Mouse (Mus musculus): ENCODE measurements around the gene Elmo1. TPM values are rescaled to one million over a fixed set of nuclear protein-coding genes. Genes with fewer than 3 reads are reported as not detected.

Gene Elmo1
- polyA plus RNA-seq (2015; fragmentation: Nextera tagmentation; extraction: Ambion mirVana): 37.3 and 38.3 TPM in 2 replicates

DNA sequence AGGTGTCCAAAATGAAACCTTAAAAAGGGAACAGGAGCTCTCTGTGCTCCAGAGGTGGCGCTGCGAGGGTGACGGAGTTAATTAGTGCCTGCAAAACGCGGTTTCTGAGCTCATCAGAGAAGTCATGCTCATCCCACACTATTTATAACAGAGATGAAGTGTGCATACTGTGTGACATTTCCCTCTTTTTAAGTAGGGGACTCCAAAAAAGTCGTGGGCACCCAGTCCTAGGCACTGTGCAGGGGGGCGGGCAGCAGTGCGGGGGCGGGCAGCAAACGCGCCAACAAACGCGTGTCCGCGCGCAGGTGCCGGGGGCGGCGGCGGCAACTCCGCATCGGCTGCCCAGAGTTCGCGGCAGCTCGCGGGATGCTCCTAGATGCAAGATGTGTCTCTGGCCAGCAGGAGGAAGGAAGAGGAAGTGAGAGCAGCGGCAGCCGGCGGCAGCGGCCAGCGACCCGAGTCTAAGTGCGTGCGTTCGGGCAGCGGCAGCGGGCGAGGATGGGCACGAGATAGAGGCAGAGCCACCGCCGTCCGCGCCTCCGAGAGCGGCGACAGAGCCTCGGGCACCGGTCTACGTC lies at the start of gene Elmo1:
TSS of gene Elmo1 (plus strand) at position 464 of the 578 bp plus-strand sequence.
- no peaks in the 10 kb centered on the region for H3K9me3 ChIP-seq
- peaks cover 11% of the 10 kb centered on the region for H3K27me3 ChIP-seq (replicated peaks)
- H3K4me2 ChIP-seq: peak within 1 kb of the TSS; percentile 97
- WGBS: 0% methylated on average over 49 of the region's 49 CpGs
- peak within 1 kb of the TSS; percentile 74 for H3K27ac ChIP-seq
- peaks cover 13% of the 10 kb centered on the region for H3K4me1 ChIP-seq
- no peaks in the 10 kb centered on the region for H3K36me3 ChIP-seq (replicated peaks)
- ATAC-seq (replicated peaks): peak; percentile 85
- H3K9ac ChIP-seq: peak within 1 kb of the TSS; percentile 61
- H3K4me3 ChIP-seq: peak within 1 kb of the TSS; percentile 73

- peaks cover 3% of the 10 kb centered on the region; the same call in 1 of the 2 replicates for H3K4me1 ChIP-seq
- no peaks in the 10 kb centered on the region for H3K36me3 ChIP-seq (replicated peaks)
- H3K4me3 ChIP-seq: no peak overlapping the region
- ATAC-seq (replicated peaks): peak; percentile 58; the same call in 1 of the 2 replicates
- H3K27me3 ChIP-seq (replicated peaks): no peaks in the 10 kb centered on the region
- no peak overlapping the region for H3K4me2 ChIP-seq
- H3K9ac ChIP-seq: no peak overlapping the region
- H3K27ac ChIP-seq: no peak overlapping the region
- no peaks in the 10 kb centered on the region for H3K9me3 ChIP-seq
- WGBS: 7% methylated on average over 2 of the region's 2 CpGs
Measured at GRCm38 (mm10) chr13:20041169-20041830, 49.1 kb upstream of the Elmo1 start.

DNA sequence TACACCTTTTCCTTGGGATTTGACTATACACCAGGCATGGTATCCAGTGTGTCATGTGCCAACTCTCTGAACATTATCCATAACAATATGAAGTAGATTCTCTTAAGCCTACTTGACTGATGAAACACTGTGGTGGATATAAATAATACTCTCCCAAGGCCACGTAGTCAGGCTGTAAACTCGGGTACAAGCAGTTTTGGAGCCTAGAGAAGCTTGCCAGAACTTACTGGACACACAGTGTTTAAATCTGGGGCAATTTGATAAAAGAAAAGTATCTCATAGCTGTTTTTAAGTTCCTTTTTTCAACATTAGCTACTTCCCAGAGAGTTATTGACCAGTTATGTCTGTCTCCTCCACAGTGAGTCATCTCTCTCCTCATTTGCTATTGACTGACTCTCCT lies 47.5 kb upstream of the Elmo1 start:
- no peak overlapping the region for H3K27ac ChIP-seq
- H3K9ac ChIP-seq: no peak overlapping the region
- no peak overlapping the region for H3K4me3 ChIP-seq
- no peak for ATAC-seq (replicated peaks)
- 93% methylated on average over 2 of the region's 2 CpGs for WGBS
- peaks cover 3% of the 10 kb centered on the region; the same call in 1 of the 2 replicates for H3K4me1 ChIP-seq
- no peak overlapping the region for H3K4me2 ChIP-seq
- H3K27me3 ChIP-seq (replicated peaks): no peaks in the 10 kb centered on the region
- no peaks in the 10 kb centered on the region for H3K9me3 ChIP-seq
- no peaks in the 10 kb centered on the region for H3K36me3 ChIP-seq (replicated peaks)

GRCm38 (mm10) chr13:20045350-20045749 lies 45.0 kb upstream of the Elmo1 start:
- Histone ChIP-seq H3K4me3 (no peak overlapping the region), H3K9me3 (no peaks in the 10 kb centered on the region), H3K4me1 (peaks cover 9% of the 10 kb centered on the region; the same call in 1 of the 2 replicates), H3K4me2 (no peak overlapping the region), H3K27me3 (replicated peaks) (no peaks in the 10 kb centered on the region), H3K27ac (no peak overlapping the region), H3K9ac (no peak overlapping the region), H3K36me3 (replicated peaks) (no peaks in the 10 kb centered on the region)
- no peak for ATAC-seq (replicated peaks)
- 94% methylated on average over 2 of the region's 2 CpGs for WGBS

DNA sequence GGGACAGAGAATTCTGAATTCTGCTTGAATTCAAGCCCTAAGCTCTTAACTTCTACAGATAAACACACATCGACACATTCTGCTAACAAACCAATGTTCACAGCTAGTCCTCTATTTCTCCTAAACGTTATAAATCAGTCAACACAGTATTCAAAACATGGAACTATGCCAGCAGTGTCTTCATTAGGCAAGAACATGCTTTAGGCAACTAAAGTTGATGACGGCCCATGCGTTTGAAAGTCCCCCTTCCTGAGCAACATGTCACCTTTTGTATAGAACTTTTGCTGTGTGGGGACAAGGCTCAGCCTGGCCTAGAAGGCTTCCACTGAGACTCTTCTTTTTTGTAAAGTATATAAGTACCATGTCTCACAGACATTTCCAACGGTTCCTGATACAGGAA lies 44.6 kb upstream of the Elmo1 start:
- peaks cover 9% of the 10 kb centered on the region; the same call in 1 of the 2 replicates for H3K4me1 ChIP-seq
- H3K9ac ChIP-seq: no peak overlapping the region
- H3K4me2 ChIP-seq: no peak overlapping the region
- no peak for ATAC-seq (replicated peaks)
- no peak overlapping the region for H3K27ac ChIP-seq
- no peaks in the 10 kb centered on the region for H3K9me3 ChIP-seq
- 76% methylated on average over 5 of the region's 5 CpGs for WGBS
- no peaks in the 10 kb centered on the region for H3K27me3 ChIP-seq (replicated peaks)
- H3K4me3 ChIP-seq: no peak overlapping the region
- no peaks in the 10 kb centered on the region for H3K36me3 ChIP-seq (replicated peaks)

- no peak overlapping the region for H3K9ac ChIP-seq
- H3K36me3 ChIP-seq (replicated peaks): no peaks in the 10 kb centered on the region
- peaks cover 6% of the 10 kb centered on the region; the same call in 1 of the 2 replicates for H3K4me1 ChIP-seq
- H3K27ac ChIP-seq: no peak overlapping the region
- ATAC-seq (replicated peaks): no peak
- 93% methylated on average over 4 of the region's 4 CpGs for WGBS
- no peak overlapping the region for H3K4me2 ChIP-seq
- H3K9me3 ChIP-seq: no peaks in the 10 kb centered on the region
- no peaks in the 10 kb centered on the region for H3K27me3 ChIP-seq (replicated peaks)
- H3K4me3 ChIP-seq: no peak overlapping the region
Measured at GRCm38 (mm10) chr13:20046406-20046805, 44.0 kb upstream of the Elmo1 start.

DNA sequence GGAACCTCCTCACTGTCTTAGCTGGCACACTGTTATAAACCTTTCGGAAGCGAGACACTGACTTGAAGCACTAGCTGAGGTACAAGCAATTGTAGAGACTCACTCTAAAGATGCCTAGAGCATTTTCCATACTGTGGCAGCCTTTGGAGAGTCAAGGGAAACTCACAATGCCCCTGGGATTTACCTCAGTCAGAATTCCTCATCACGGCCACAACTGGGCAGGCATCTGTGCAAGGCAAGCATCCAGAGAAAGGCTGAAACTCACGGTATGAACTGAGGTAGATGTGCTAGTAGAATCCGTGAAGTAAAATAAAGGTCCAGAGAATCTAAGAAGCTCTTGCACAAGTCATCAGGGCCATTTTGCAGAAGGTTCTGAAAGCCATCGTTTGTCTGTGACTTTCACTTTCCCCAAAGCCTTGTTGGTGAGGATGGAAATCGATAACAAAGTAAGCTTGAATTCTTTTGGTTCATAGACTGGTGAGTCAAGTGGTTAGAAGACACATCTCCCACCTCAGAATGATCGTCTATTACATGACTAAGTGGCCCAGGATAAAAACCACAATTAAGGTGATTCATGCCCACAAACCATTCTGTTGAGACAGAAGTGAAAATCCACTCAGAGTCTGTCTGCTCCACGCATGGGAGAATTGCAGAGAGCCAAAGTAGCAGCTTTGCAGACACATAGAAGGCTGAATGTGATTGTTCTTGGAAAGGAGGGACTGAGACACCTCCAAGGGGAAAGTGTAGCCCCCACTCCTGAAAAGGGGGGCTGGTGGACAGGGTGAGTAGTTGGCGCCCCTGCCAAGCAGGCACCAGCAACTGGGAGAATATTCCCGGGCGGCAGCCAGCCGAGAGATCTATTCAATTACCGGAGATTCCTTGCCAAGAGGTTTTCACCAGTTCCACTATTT lies 42.2 kb upstream of the Elmo1 start:
- H3K4me2 ChIP-seq: peak overlapping the region; percentile 12; the same call in 1 of the 2 replicates
- WGBS: 38% methylated on average over 14 of the region's 14 CpGs

DNA sequence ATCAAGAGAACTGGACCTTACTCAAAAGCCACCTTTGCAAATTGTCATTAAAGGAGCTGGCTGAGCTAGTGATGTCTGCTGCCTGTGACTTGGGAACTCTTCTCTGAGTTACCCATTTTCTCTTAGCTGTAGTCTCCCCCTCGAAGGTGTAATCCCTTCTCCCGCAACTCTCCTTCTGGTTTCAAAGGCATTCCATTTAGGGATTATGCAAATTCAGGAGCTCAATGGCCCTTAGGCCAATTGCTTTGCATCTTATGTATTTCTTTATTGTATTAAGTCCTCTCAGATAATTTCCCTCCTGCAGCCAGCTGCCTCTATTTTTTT lies 41.6 kb upstream of the Elmo1 start:
- Histone ChIP-seq H3K4me3 (no peak overlapping the region), H3K4me2 (peak overlapping the region; percentile 12; the same call in 1 of the 2 replicates), H3K9me3 (no peaks in the 10 kb centered on the region), H3K27ac (no peak overlapping the region), H3K9ac (no peak overlapping the region), H3K27me3 (replicated peaks) (no peaks in the 10 kb centered on the region), H3K4me1 (peaks cover 6% of the 10 kb centered on the region; the same call in 1 of the 2 replicates), H3K36me3 (replicated peaks) (no peaks in the 10 kb centered on the region)
- 3% methylated on average over 2 of the region's 2 CpGs for WGBS
- peak; percentile 75 for ATAC-seq (replicated peaks)

More for the DNA sequence above, 42.2 kb upstream of the Elmo1 start:
- ATAC-seq (replicated peaks): peak; percentile 59; the same call in 1 of the 2 replicates
- peaks cover 6% of the 10 kb centered on the region; the same call in 1 of the 2 replicates for H3K4me1 ChIP-seq
- no peak overlapping the region for H3K4me3 ChIP-seq
- no peaks in the 10 kb centered on the region for H3K9me3 ChIP-seq
- H3K36me3 ChIP-seq (replicated peaks): no peaks in the 10 kb centered on the region
- no peaks in the 10 kb centered on the region for H3K27me3 ChIP-seq (replicated peaks)
- H3K9ac ChIP-seq: no peak overlapping the region
- H3K27ac ChIP-seq: no peak overlapping the region

DNA sequence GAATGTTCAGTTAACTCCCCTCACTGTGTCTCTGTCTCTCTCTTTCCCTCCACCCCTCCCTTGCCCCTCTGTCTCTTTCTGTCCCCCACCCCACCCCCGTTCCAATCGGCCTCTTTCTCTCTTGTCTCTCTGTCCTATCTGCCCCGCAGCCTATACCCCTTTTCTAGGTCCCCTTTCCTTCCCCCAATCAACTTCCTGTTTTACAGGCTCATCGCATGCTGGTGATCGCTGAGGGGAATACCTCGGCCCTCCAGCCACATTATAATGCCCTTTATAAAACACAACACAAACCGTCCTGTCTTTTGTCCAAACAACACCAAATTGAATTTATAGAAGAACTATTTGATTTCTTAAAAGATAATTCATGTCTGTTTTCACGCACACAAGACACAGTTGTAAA lies 40.7 kb upstream of the Elmo1 start:
- 72% methylated on average over 8 of the region's 8 CpGs for WGBS
- no peak overlapping the region for H3K4me3 ChIP-seq
- peaks cover 6% of the 10 kb centered on the region; the same call in 1 of the 2 replicates for H3K4me1 ChIP-seq
- H3K4me2 ChIP-seq: no peak overlapping the region
- no peaks in the 10 kb centered on the region for H3K9me3 ChIP-seq
- H3K9ac ChIP-seq: no peak overlapping the region
- ATAC-seq (replicated peaks): no peak
- no peaks in the 10 kb centered on the region for H3K36me3 ChIP-seq (replicated peaks)
- H3K27ac ChIP-seq: no peak overlapping the region
- H3K27me3 ChIP-seq (replicated peaks): no peaks in the 10 kb centered on the region

DNA sequence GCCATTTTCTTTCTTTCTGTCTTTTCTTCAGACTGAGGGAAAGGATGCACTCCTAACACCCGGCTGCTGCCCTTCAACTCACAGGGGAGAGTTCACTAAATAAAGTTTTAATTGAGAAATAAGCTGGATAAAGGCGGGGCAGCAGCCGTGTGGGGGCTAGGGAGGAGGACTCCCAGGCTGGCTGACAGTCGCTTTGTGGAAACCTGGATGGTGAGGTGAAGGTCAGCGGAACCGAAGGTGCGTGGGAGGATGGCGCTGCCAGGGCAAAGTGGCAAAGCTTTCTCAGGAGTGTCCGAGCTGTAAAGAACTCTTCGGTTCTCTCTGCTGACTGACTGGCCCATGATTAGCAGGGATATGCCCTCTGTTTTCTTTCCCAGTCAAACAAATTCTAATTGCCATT lies 40.2 kb upstream of the Elmo1 start:
- ATAC-seq (replicated peaks): no peak
- Histone ChIP-seq H3K27ac (no peak overlapping the region), H3K4me2 (no peak overlapping the region), H3K36me3 (replicated peaks) (no peaks in the 10 kb centered on the region), H3K4me1 (peaks cover 6% of the 10 kb centered on the region; the same call in 1 of the 2 replicates), H3K9me3 (no peaks in the 10 kb centered on the region), H3K9ac (no peak overlapping the region), H3K4me3 (no peak overlapping the region), H3K27me3 (replicated peaks) (no peaks in the 10 kb centered on the region)
- WGBS: 89% methylated on average over 10 of the region's 10 CpGs

- no peak for ATAC-seq (replicated peaks)
- Histone ChIP-seq H3K27ac (no peak overlapping the region), H3K9me3 (no peaks in the 10 kb centered on the region), H3K4me3 (no peak overlapping the region), H3K36me3 (replicated peaks) (no peaks in the 10 kb centered on the region), H3K9ac (no peak overlapping the region), H3K27me3 (replicated peaks) (no peaks in the 10 kb centered on the region), H3K4me1 (no peaks in the 10 kb centered on the region), H3K4me2 (no peak overlapping the region)
- 91% methylated on average over 1 of the region's 1 CpGs for WGBS
Measured at GRCm38 (mm10) chr13:20057926-20058325, 32.5 kb upstream of the Elmo1 start.

- Histone ChIP-seq H3K27ac (no peak overlapping the region), H3K9ac (no peak overlapping the region), H3K4me2 (no peak overlapping the region), H3K4me1 (no peaks in the 10 kb centered on the region), H3K27me3 (replicated peaks) (no peaks in the 10 kb centered on the region), H3K9me3 (no peaks in the 10 kb centered on the region), H3K36me3 (replicated peaks) (no peaks in the 10 kb centered on the region), H3K4me3 (no peak overlapping the region)
- no peak for ATAC-seq (replicated peaks)
- 75% methylated on average over 5 of the region's 5 CpGs for WGBS
Measured at GRCm38 (mm10) chr13:20061031-20061430, 29.4 kb upstream of the Elmo1 start.
